Mouse (Mus musculus) cerebral cortex, adult 2 months (tissue): ENCODE results near the gene Lrig1.

Source experiments
- WGBS: fragments of 180-500 bp; shearing (Covaris S2); methylation state at CpG from one replicate; pipeline ENCODE4 v1.1.7; 2018; 5-methylcytosine and 5-hydroxymethylcytosine counted together

Gene Lrig1

GRCm38 (mm10) chr6:94700067-94700491 lies at the start of gene Lrig1:
TSS of gene Lrig1 (minus strand) at chr6:94700158.
- WGBS: under 1% methylated on average over 40 of the region's 40 CpGs

- WGBS: 88% methylated on average over 3 of the region's 3 CpGs
Observed at GRCm38 (mm10) chr6:94749626-94750025, 49.7 kb upstream of the Lrig1 start.

GRCm38 (mm10) chr6:94748361-94748760 lies 48.4 kb upstream of the Lrig1 start:
- WGBS: 71% methylated on average over 7 of the region's 7 CpGs

GRCm38 (mm10) chr6:94740117-94740729 lies 40.3 kb upstream of the Lrig1 start:
- WGBS: 79% methylated on average over 14 of the region's 14 CpGs

GRCm38 (mm10) chr6:94738647-94739046 lies 38.7 kb upstream of the Lrig1 start:
- WGBS: 83% methylated on average over 3 of the region's 3 CpGs

- WGBS: 69% methylated on average over 5 of the region's 5 CpGs
Observed at GRCm38 (mm10) chr6:94733878-94734277, 33.9 kb upstream of the Lrig1 start.

GRCm38 (mm10) chr6:94729847-94730246 lies 29.9 kb upstream of the Lrig1 start:
- WGBS: 72% methylated on average over 18 of the region's 18 CpGs

GRCm38 (mm10) chr6:94729132-94729531 lies 29.2 kb upstream of the Lrig1 start:
- WGBS: 58% methylated on average over 3 of the region's 3 CpGs

GRCm38 (mm10) chr6:94724612-94725011 lies 24.7 kb upstream of the Lrig1 start:
- 88% methylated on average over 1 of the region's 1 CpGs for WGBS

- 94% methylated on average over 15 of the region's 15 CpGs for WGBS
Observed at GRCm38 (mm10) chr6:94718607-94719346, 18.8 kb upstream of the Lrig1 start.

GRCm38 (mm10) chr6:94717705-94718489 lies 17.9 kb upstream of the Lrig1 start:
- WGBS: 70% methylated on average over 7 of the region's 7 CpGs

- 54% methylated on average over 4 of the region's 4 CpGs for WGBS
Observed at GRCm38 (mm10) chr6:94715645-94715940, 15.6 kb upstream of the Lrig1 start.

GRCm38 (mm10) chr6:94714815-94715644 lies 15.1 kb upstream of the Lrig1 start:
- whole genome bisulfite sequencing: 65% methylated on average over 13 of the region's 13 CpGs

GRCm38 (mm10) chr6:94709832-94710231 lies 9.9 kb upstream of the Lrig1 start:
- WGBS: 80% methylated on average over 3 of the region's 3 CpGs

- WGBS: 85% methylated on average over 1 of the region's 1 CpGs
Observed at GRCm38 (mm10) chr6:94709150-94709549, 9.2 kb upstream of the Lrig1 start.

GRCm38 (mm10) chr6:94707254-94707653 lies 7.3 kb upstream of the Lrig1 start:
- 92% methylated on average over 5 of the region's 5 CpGs for WGBS

GRCm38 (mm10) chr6:94705931-94706330 lies 6.0 kb upstream of the Lrig1 start:
- WGBS: 75% methylated on average over 1 of the region's 1 CpGs

GRCm38 (mm10) chr6:94702993-94703392 lies 3.0 kb upstream of the Lrig1 start:
- 68% methylated on average over 6 of the region's 6 CpGs for WGBS

GRCm38 (mm10) chr6:94701071-94701470 lies 1.1 kb upstream of the Lrig1 start:
- WGBS: under 1% methylated on average over 18 of the region's 18 CpGs

- 0% methylated on average over 8 of the region's 8 CpGs for WGBS
Observed at GRCm38 (mm10) chr6:94700612-94701011, 654 bp upstream of the Lrig1 start.

GRCm38 (mm10) chr6:94699173-94699987 lies 578 bp downstream of the Lrig1 start:
- WGBS: under 1% methylated on average over 86 of the region's 95 CpGs
